Mouse (Mus musculus) frontal cortex, postnatal 10 days (tissue): ENCODE measurements around the gene Olfr1254.

ENCODE experiments used
- DNase-seq, 2 experiments: peaks; one replicate each; pipeline ENCODE4 v3.0.0; 2022; ENCODE audit warnings: low spot score in 2 of 2, mixed read lengths in 1 of 2

The Olfr1254 gene

DNA sequence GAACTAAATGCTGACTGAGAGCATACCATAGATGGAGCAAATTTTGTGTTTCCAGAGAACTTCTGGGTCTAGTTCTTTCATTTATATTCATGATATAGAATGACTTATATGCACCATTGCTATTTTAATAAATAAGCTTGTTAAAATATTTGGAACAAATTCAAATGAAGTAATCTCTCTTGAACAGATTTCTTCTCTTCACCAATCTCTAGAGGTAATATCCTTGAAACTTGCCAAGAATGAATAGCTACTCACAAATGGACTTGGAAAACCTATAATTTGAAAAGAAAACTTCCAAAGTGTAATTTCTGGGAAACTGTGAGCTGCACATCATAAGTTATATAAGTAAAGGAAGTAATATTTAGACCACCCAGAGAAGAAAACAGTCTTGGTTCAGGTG is at the start of gene Olfr1254:
Gene Olfr1254, minus strand, starts transcription at position 101 of the 400 bp plus-strand sequence.
- DNase-seq = no peak

DNA sequence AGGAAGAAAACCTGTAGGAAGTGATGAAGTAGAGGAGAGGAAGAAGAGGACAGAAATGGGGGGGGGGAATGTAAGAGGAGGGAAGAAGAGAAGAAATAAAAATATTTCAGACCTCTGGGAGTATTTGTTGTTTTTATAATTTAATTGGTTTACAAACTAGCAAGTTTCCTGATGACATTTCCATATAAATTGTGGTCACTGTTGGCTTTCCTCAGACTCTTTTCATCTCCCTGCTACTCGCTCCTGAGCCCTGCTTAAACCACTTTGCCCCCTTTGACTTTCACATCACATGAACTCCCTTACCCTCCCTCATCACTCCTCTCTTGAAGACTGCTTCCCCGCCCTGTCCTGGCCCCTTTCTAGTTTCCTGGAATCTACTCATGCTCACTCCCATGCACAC is 48.0 kb upstream of the Olfr1254 start, which contains the start of gene Olfr1256:
Gene Olfr1256, minus strand, starts transcription at position 101 of the 400 bp plus-strand sequence.
- no peak for DNase-seq

DNA sequence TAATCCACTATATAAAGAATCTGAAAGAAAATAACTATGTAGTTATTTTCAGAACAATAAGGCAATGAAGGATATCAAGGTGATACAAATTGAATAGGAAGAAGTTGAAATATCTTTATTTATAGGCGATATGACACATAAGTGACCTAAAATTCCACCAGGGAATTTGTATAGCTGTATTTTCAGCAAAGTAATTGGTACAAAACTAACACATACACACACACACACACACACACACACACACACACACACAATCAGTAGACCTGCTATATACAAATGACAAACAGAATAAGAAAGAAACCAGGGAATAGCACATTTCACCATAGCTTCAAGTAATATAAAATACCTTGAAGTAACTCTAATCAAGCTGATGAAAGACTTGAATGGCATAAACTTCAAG is 26.8 kb upstream of the Olfr1254 start:
- DNase-seq = no peak

DNA sequence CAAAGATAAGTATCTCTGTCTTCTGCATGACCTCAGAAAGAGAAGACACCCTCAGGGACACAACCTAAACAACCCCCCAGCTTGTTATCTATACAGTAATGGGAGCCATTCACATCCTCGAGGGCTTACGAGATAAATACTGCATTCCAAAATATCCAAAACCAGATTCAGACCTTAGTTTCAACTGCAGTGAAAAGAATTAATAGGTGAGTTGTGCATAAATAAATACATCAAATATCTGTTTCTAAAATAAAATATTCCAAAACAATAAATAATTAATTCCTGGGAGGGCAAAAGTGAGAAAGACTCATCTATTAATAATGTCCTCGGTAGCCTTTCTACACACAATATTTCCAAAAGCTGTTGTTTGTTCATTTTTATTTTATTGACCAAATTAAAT is 18.3 kb upstream of the Olfr1254 start, which contains the start of gene Olfr1255:
Gene Olfr1255, plus strand, starts transcription at position 301 of the 400 bp plus-strand sequence.
- DNase-seq = no peak

DNA sequence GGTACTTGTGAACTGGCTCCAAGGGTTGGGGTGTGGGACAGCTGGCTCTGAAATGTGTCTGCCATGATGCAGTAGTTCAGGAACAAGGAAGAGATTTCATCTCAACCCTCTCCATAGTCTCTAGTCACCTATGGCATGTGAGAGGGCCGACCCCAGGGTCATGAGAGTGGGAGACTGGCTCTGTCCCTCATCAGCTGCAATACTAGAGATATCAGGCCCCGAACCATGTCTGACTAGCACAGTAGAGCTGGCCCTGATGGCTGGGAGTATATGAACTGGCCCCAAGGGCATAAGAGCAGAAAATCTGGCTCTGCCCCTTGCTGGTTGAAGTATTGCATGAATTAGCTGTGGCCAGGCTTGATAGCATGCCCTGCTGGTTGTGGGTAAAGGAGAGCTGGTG is 17.3 kb upstream of the Olfr1254 start:
- no peak for DNase-seq

DNA sequence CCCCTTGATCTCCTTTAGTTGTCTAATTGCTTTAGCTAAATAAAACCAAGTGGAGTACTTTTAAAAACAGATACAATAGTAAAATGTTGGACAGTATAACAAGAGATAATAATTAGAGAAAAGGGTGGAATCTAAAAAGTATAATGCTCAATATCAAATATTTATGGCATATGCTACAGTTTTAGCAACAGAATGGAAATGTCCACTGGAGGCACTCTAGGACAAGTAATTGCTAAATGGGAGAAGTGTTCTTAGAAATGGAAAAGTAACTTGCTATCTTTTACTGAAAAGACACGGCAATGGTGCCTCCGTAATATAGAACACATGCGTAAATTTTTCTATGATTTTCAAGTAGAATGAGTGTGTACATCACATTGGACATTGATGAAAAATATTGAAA is 6.2 kb upstream of the Olfr1254 start:
- DNase-seq = no peak

DNA sequence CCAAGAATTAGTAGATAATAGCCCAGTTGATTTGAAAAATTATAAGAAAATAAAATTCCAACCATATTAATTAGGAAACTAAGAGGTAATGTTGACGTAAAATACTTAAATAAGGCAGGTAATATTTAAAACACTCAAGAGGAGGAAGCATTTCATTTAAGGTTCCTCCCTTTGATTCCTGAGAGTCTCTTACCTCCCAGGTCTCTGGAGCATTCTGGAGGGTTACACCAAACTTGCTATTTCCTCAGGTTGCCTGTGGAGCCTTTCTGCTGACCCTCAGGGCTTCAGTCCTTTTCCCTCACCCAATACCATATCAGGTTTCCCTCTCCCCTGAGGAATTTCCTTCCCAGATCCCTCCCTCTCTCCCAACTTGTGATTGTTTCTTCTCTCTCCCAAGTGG is 36.4 kb downstream of the Olfr1254 start, which contains the start of gene Olfr1253:
Gene Olfr1253, minus strand, starts transcription at position 101 of the 400 bp plus-strand sequence.
- no peak for DNase-seq
